Mouse (Mus musculus) gonadal fat pad, adult 2 months (tissue): ENCODE measurements around the gene Igf2r. TPM values are rescaled to one million over a fixed set of nuclear protein-coding genes. Genes with fewer than 3 reads are reported as not detected.

Source experiments
- DNase-seq: peaks from one replicate; pipeline ENCODE4 v3.0.0-alpha.2; 2012; ENCODE audit warnings: low read depth
- polyA plus RNA-seq: library from polyadenylated mRNA; depleted of rRNA; stranded (reverse); fragments of >200 nt; gene quantifications from 2 replicates; pipeline ENCODE4 v1.2.3, GENCODE M21; 2012

Igf2r gene
- polyA plus RNA-seq, 1 experiment: 15.7 TPM

DNA sequence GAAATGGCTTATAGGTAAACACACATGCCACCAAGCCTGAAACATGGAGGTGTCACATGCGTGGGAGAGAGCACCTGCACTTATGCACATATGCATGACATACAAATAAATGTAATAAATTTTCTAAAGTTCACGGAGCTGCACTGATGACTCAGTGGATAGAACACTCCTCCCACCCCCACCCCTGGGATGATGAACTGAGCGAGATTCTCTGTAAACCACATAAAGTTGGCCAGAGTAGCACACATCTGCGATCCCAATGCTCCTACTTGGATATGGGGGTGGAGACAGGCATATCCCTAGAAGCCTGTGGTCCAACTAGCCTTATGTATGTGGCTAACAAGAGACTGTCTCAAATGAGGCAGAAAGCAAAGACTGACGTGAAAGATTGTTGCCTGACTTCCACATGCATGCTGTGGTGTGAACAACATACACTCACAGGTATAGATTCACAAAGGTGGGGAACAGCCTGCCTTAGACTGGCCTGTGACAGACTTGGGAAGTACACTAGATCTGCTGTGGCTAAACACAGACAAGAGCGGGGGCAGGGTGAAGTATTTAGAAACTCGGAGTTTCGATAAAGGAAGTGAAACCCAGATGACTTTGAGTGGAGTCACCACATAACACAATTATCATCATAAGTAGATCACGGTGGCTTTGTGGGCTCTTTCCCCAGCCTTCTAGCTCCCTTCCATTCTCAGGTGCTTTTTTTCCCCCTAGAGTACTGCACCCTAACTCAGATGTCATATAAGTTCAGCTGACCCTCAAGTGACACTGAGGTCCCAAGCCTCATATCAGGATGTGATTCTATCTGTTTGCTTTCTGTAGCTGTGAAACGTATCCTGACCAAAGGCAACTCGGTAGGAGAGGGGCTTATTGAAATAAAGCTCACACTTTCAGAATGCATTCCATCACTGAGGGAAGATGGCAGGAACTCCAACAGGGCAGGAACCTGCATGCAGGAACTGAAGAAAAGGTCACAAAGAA is 13.7 kb upstream of the Igf2r start:
- DNase-seq: no peak

GRCm38 (mm10) chr17:12781101-12781500 is 11.6 kb upstream of the Igf2r start:
- DNase-seq: no peak

DNA sequence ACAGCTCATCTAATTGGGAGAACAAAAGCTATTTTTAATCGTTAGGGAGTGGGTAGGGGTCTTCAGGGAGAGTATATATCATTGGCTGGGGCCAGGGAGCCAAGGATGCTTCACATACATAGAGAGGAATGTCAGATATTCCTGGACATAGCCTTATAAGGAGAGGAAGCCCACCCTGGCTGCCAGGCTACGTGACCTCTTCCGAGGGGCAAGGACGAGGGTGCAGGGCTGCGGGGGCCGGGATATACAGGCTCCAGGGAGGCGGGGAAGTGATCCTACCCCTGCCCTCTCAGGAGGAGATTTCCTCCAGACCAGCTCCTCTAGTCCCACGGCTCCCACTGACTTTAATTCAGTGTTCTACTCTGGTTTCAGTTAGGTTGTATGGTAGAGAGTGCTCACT is 10.7 kb upstream of the Igf2r start:
- DNase-seq: no peak

DNA sequence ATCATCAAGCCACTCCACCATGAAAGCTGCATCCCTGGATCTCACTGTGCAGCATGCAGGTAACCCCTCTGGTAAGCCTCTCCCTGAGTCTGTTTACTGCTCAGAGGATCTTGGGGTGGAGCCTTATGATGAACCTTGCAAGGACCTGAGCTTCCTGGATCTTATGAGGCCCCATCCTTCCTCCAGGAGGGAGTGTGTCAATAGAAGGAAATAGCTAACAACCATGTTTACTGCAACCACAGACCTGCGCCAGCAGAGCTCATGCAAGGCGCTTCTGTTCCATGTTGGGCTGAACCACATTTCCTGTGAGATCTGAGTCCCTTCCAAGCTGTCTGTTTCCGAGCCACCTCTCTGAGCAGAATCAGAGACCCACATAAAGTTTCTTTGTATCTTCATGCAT is 10.0 kb upstream of the Igf2r start:
- no peak for DNase-seq

- DNase-seq: no peak
These were observed 4.5 kb upstream of the Igf2r start for GRCm38 (mm10) chr17:12773956-12774355.

GRCm38 (mm10) chr17:12770500-12770899 is 1.0 kb upstream of the Igf2r start:
- no peak for DNase-seq

DNA sequence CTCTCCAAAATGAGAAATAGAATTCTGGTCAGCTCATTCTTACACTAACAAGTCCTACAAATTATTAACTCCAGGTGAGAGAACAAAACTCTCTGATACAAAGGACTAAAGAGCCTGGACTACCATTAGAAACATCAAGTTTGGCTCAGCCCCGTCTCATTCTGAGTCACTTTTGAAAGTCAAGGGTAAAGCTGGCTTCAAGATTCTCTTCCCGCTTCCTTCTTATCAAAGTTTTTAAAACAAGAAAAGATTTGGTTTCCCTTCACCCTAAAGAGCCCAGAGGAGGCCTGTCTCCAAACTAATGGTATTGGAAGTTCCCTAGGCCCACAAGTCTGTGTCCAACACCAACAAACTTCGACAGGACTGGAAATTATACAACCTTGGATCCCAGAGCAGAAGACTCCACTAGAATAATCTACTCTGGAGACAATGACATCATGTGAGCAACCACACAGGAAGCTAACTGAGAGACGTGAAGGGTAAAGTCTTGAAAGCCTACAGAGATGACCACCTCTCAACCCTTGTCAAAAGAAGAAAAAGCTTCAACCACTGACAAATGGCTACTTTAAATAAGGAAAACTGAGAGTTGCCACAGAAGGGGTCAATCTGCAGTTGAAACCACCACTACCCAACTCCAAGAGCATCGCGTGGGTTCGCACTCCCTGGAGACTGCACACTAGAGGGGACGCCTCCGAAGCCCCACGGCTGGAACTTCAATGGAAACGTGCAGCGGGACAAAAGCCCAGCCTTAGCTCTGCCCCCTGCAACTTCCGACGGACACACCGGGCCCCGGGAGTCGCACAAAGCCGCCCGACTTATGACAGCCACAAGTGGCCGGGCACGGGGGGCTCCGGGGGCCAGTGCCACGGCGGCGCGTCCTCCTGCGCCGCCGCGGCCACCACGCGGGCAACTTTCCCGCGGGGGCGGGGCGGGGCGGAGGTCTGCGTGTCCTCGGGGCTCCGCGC is 767 bp downstream of the Igf2r start:
- DNase-seq: no peak

DNA sequence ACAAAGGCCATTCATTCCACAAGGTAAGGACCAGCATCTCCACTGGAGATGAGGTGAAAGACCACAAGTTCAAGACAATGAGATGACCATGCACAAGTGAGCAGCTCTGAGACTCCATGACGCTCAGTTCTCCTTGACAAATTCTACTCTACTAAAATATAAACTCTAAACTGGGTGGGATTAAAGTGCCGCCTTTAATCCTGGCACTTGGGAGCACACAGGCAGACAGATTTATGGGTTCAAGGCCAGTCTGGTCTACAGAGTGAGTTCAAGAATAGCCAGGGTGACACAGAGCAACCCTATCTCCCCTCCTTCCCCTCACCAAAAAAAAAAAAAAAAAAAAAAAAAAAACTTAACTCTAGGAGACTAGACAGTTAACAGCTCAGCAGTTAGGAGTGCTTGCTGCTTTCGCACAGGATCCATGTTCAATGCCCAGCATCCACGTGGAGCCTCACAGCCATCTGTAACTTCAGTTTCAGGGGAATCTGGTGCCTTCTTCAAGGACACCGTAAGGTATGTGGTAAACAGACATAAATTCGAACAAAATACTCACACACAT is 2.1 kb downstream of the Igf2r start:
- no peak for DNase-seq

- no peak for DNase-seq
These were observed 6.1 kb downstream of the Igf2r start for GRCm38 (mm10) chr17:12763412-12763811.

- no peak for DNase-seq
These were observed 8.9 kb downstream of the Igf2r start for GRCm38 (mm10) chr17:12760355-12761146.

DNA sequence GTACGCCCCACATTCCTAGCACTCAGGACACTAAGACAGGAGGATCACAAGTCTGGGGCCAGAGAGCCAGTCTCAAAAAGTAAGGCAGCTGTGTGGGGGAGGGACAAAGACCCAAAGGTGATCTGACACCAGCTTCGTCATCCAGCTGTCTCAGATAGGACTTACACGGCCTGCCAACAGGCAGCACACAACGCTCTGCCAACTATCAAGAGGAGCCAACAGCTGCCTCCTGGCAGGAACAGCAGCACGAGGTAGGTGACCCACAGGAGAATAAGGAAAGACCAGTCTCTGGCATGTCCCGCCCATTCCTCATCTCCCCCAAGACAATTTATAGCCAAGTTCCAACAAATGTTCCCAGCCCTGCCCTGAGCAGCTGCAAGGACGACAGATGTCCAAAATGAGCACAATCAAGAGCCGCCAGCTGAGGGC is 9.8 kb downstream of the Igf2r start:
- DNase-seq: no peak

- DNase-seq: no peak
These were observed 10.6 kb downstream of the Igf2r start for GRCm38 (mm10) chr17:12758701-12759455.

DNA sequence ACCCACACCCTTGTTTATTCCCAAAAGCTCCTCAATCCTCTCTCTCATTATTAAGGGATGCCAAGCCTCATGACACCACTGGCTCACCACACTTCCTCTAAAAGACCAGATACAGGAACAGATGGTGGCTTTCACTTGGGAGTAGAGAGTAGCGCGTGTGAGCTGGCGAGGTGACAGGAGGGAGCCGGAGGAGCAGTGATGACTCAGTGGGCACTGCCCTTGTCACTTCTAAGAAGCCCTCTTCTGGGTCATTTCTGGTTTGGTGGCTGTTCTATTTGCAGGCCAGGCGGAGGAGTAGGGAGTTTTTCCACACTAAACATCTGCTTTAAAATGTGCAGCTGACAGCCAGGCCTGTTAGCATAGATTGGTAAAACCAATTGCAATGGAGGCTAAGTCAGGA is 11.5 kb downstream of the Igf2r start:
- no peak for DNase-seq

DNA sequence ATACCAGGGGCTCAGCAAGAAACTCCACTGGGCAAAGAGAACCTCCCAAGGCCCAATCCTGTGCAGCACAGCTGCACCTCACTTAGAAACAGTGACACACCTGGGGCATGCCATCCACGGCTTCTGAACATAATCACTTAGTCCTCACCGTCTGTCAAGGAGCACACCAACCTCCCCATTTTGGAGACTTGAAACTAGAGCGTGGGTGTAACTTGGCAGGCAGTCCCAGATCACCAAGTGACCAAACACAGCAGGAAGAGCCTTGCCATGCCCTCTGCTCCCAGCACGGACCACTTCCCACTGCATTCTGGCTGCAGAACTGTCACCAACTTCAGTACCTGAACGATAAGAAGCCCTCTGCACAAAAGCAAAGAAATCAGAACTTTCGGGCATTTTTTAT is 12.3 kb downstream of the Igf2r start:
- no peak for DNase-seq

DNA sequence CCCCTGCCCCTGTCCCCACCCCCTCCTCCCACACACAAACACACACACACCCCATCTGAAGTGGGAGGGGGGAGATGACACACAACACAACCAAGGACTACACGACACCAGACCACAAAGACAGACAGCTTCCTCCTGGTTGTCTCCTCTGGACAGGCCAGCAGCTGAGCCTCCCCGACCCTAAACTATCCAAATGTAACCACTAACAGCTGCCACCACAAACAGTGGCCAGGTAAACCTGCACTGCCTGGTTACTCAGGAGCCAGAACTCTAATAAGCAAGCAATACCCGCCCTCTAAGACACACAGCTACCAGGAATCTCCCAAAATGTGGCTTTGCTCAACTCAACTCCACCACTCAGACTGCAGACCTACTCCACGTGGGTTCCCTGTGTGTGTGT is 13.5 kb downstream of the Igf2r start:
- DNase-seq: no peak

DNA sequence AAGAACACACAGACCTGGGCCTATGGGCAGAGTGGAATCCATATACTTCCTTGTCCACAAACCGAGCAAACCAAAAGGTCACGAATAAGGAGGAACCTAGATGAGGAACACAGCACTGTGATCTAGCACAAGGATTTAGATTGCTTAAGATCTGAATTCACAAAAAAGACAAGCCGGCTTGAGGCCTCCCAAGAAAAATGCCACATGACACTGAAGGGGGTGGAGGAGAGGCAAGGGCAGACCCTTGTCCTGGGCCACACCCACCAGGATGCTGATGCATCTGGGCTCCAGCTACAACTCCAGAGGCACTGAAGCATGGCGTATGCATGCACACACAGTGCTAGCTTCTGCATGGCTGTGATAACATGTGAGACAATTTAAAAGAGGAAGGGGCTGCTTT is 14.3 kb downstream of the Igf2r start:
- DNase-seq: no peak

DNA sequence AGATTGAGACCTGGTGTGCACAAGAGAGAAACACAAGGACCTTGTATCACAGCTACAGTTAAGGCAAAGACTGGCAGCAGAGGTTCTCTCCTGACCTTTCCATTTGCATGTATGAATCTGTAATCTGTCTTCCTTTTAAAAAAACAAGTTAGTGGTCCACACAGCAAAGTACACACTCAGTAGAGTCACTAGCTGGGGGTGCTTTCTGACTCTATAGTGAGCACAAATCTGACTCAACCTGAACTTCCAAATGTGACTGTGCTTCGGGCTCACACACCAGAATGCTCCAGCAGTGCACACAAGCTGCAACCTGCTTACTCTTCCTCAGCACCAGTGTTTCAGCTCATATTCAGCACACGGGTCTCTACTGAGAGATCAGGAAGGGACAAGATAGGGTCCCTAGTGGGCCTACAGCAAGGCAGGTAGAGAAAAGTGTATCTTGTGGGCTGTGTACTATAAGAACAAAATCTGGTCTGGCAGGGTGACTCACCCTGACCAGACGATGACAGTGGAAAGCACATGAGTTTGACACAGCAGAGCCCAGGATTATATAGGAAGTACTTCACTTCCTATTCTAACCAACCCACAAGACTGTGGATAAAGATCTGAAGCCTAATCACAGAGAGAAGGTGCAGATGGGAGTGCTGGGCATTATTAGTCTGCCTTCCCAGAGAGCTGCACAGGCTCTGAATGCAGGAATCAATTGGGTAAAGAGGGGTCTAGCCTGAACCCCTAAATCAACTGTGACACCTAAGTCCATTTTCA is 15.0 kb downstream of the Igf2r start:
- DNase-seq: no peak

- no peak for DNase-seq
These were observed 16.4 kb downstream of the Igf2r start for GRCm38 (mm10) chr17:12753050-12753449.

- DNase-seq: no peak
These were observed 17.8 kb downstream of the Igf2r start for GRCm38 (mm10) chr17:12751641-12752040.

- no peak for DNase-seq
These were observed 18.2 kb downstream of the Igf2r start for GRCm38 (mm10) chr17:12751218-12751617.
